Comparison of ENCODE assay signal across 8 mouse cellular contexts in the genomic region with DNA sequence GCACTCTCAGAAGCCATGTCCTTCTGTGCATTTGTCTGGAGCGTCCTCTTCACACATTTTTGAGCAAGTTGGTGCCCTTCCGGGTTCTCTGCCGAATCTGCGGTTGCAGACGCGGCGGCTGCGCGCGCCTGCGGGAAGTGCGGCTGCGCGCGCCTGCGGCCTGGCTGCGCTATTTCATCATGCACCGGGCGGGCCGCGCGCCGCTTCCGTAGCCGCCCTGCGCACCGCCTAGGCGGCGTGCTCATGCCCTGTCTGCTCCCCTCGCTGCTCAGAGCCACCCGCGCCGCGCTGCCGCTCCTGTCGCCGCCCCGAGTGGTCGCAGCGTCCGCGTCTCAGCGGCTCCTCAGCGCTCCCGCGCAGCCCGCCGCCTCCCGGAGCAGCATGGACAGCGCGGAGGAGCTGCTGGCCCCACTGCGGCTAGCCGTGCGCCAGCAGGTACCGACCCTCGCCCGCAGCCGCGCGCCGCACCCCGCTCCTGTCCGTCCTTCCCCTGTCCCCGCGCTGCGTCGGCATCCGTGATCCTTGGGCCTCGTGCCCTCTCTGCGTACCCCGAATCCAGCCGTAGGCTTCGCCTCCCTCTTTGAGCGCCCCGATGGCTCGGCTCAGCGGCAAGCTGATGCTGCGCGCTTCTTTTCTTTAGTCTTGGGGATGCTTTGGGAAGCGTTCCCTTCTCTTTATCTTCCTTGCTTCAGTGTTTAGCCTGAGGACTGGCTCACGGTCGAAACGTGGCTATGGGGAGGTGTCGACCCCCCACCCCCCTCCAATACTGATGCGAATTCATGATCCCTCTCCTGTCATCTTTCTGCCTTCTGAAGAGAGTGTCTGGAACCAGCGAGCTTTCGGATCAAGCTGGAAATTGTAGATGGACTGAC. TPM values are rescaled to one million over a fixed set of nuclear protein-coding genes. Genes with fewer than 3 reads are reported as not detected.
DNase-seq lines count a peak whose midpoint lies in the region; ATAC-seq and TF ChIP-seq lines count a peak whose summit lies in the region.

A gene (plus strand): TSS at position 209 of the 872 bp plus-strand sequence.

- peak within 1 kb of the TSS; percentile 93 for H3K27ac ChIP-seq in embryonic facial prominence, embryonic 14.5 days (replicated peaks; ENCODE audit: low read depth, low read length)
- H3K27ac ChIP-seq in limb, embryonic 14.5 days (replicated peaks; ENCODE audit: low read depth, low read length): peak within 1 kb of the TSS; percentile 90
- peak within 1 kb of the TSS; percentile 94 for H3K27ac ChIP-seq in midbrain, postnatal 0 days (ENCODE audit: low read depth, low read length)

- peak within 1 kb of the TSS; percentile 77 for H3K4me2 ChIP-seq in embryonic facial prominence, embryonic 14.5 days (ENCODE audit: low read depth, low read length)
- peak within 1 kb of the TSS; percentile 66 for H3K4me2 ChIP-seq in limb, embryonic 14.5 days (replicated peaks; ENCODE audit: low read depth, low read length, severe bottlenecking)
- H3K4me2 ChIP-seq in midbrain, postnatal 0 days (ENCODE audit: low read depth, low read length, poor library complexity, severe bottlenecking): peak within 1 kb of the TSS; percentile 62

- H3K36me3 ChIP-seq in embryonic facial prominence, embryonic 14.5 days (ENCODE audit: control insufficient read depth, insufficient read depth, low read length): no peaks in the 10 kb centered on the region
- no peaks in the 10 kb centered on the region for H3K36me3 ChIP-seq in limb, embryonic 14.5 days (ENCODE audit: control insufficient read depth, insufficient read depth, low read length)
- no peaks in the 10 kb centered on the region for H3K36me3 ChIP-seq in midbrain, postnatal 0 days (ENCODE audit: insufficient read depth, low read length)

- peak; percentile 97 for ATAC-seq in embryonic facial prominence, embryonic 14.5 days (ENCODE audit: low read depth)
- peak; percentile 93 for ATAC-seq in limb, embryonic 14.5 days (ENCODE audit: low FRiP score, low read depth)
- ATAC-seq in midbrain, postnatal 0 days (ENCODE audit: low FRiP score): peak; percentile 93

- no peaks in the 10 kb centered on the region for H3K27me3 ChIP-seq in embryonic facial prominence, embryonic 14.5 days (replicated peaks; ENCODE audit: control insufficient read depth, insufficient read depth, low read length)
- no peaks in the 10 kb centered on the region for H3K27me3 ChIP-seq in limb, embryonic 14.5 days (ENCODE audit: control insufficient read depth, insufficient read depth, low read length)
- no peaks in the 10 kb centered on the region for H3K27me3 ChIP-seq in midbrain, postnatal 0 days (ENCODE audit: insufficient read depth, low read length)

- H3K9me3 ChIP-seq in embryonic facial prominence, embryonic 14.5 days (ENCODE audit: control insufficient read depth, low read length): no peaks in the 10 kb centered on the region
- no peaks in the 10 kb centered on the region for H3K9me3 ChIP-seq in limb, embryonic 14.5 days (ENCODE audit: control insufficient read depth, low read length)
- H3K9me3 ChIP-seq in midbrain, postnatal 0 days (ENCODE audit: low read length): no peaks in the 10 kb centered on the region

- peak within 1 kb of the TSS; percentile 94 for H3K4me3 ChIP-seq in embryonic facial prominence, embryonic 14.5 days (ENCODE audit: low read depth, low read length)
- peak within 1 kb of the TSS; percentile 94 for H3K4me3 ChIP-seq in limb, embryonic 14.5 days (replicated peaks; ENCODE audit: low read length)
- peak within 1 kb of the TSS; percentile 96 for H3K4me3 ChIP-seq in midbrain, postnatal 0 days (ENCODE audit: low read depth, low read length)

- TF ChIP-seq POLR2A in limb, embryonic 14.5 days (IDR thresholded peaks at IDR 0.05; ENCODE audit: borderline replicate concordance, extremely low read depth, insufficient read depth, insufficient read length): 0 out of 2 replicates have a peak, but pooled peaks have one; percentile 55

- peak; percentile 85 for DNase-seq in 3T3-L1 (ENCODE audit: low read depth, low spot score)
- DNase-seq in adrenal gland, postnatal 4 days (ENCODE audit: low spot score in 2 of 2): peak; percentile 64 to 72
- peak; percentile 95 for DNase-seq in embryonic facial prominence, embryonic 14.5 days (ENCODE audit: low spot score)
- DNase-seq in heart, adult 8-10 months (ENCODE audit: low spot score): peak; percentile 77
- DNase-seq in kidney, adult 9 months: peak; percentile 87
- peak; percentile 88 for DNase-seq in limb, embryonic 14.5 days (ENCODE audit: low spot score)
- peak; percentile 92 for DNase-seq in midbrain, postnatal 0 days (ENCODE audit: low spot score)
- peak; percentile 78 to 84 for DNase-seq in spleen, postnatal 14 days (ENCODE audit: low spot score in 2 of 2)

- peaks cover 9% of the 10 kb centered on the region for H3K4me1 ChIP-seq in embryonic facial prominence, embryonic 14.5 days (ENCODE audit: control insufficient read depth, insufficient read depth, low read length)
- H3K4me1 ChIP-seq in limb, embryonic 14.5 days (ENCODE audit: control insufficient read depth, insufficient read depth, low read length): peaks cover 12% of the 10 kb centered on the region
- no peaks in the 10 kb centered on the region for H3K4me1 ChIP-seq in midbrain, postnatal 0 days (ENCODE audit: insufficient read depth, low read length)

- 0% methylated on average over 36 of the region's 87 CpGs for WGBS in embryonic facial prominence, embryonic 14.5 days
- WGBS in limb, embryonic 14.5 days: 0% methylated on average over 68 of the region's 87 CpGs
- under 1% methylated on average over 83 of the region's 87 CpGs for WGBS in midbrain, postnatal 0 days

- H3K9ac ChIP-seq in embryonic facial prominence, embryonic 14.5 days (ENCODE audit: low read depth, low read length): peak within 1 kb of the TSS; percentile 93
- H3K9ac ChIP-seq in limb, embryonic 14.5 days (ENCODE audit: low read depth, low read length, severe bottlenecking): peak within 1 kb of the TSS; percentile 88
- H3K9ac ChIP-seq in midbrain, postnatal 0 days (replicated peaks; ENCODE audit: low read length, poor library complexity, severe bottlenecking): peak within 1 kb of the TSS; percentile 99

- peak; percentile 31 for TF ChIP-seq CTCF in midbrain, postnatal 0 days (IDR thresholded peaks at IDR 0.05)

RNA-seq across cellular contexts. Expression of the gene that starts here (rescaled TPM):
- 100 to 1,000 TPM; 101 to 109 TPM for total RNA-seq in adrenal gland, postnatal 4 days (2021)
- 142 and 154 TPM in 2 replicates for polyA plus RNA-seq in embryonic facial prominence, embryonic 14.5 days (2014; fragmentation: Nextera tagmentation; extraction: Ambion mirVana)
- total RNA-seq in heart, adult 8-10 months (2022): 10 to 100 TPM; 55.9 to 58.8 (median 57.4) TPM
- polyA plus RNA-seq in limb, embryonic 14.5 days (2012; rRNA removed): 67.5 and 81.9 TPM in 2 replicates
- polyA plus RNA-seq in limb, embryonic 14.5 days (2014; fragmentation: Nextera tagmentation; extraction: Ambion mirVana): 133 and 136 TPM in 2 replicates
- total RNA-seq in midbrain, postnatal 0 days (2014; rRNA removed): 136 and 160 TPM in 2 replicates
- 202 and 203 TPM in 2 replicates for polyA plus RNA-seq in midbrain, postnatal 0 days (2015; fragmentation: Nextera tagmentation; extraction: Ambion mirVana)

Comparison
In these comparisons a context has a peak if more than half of its experiments do, and no peak if none do; other contexts are left out.
1. Peak in every context shown above with its lines: DNase-seq, ATAC-seq, H3K4me3 ChIP-seq and H3K27ac ChIP-seq.